Mouse (Mus musculus) left cerebral cortex, postnatal 14 days (tissue): ENCODE data around the gene Serhl. TPM values are rescaled to one million over a fixed set of nuclear protein-coding genes. Genes with fewer than 3 reads are reported as not detected.
A peak's percentile ranks its signal among the peaks of the same experiment; 100 is the strongest.
"Not testable (repeated sequence)": the region's sequence is repeated elsewhere in the genome, so short reads cannot be mapped to it uniquely, and the experiment has no call there.

Experiments used
- DNase-seq, 2 experiments: peaks; one replicate each; pipeline ENCODE4 v3.0.0; 2021 to 2022; ENCODE audit warnings: low spot score in 2 of 2, mixed read lengths in 1 of 2
- intact Hi-C: fragments of 180-260 bp; cut with DNase I; formaldehyde crosslinking; loops from one replicate; pipeline ENCODE4 v1.15.1; 2025
- total RNA-seq, 2 experiments: library from RNA; stranded (reverse); gene quantifications; 2 replicates each; pipeline ENCODE4 v1.2.3; 2021

Gene Serhl
- total RNA-seq, 2 experiments from 2014 or later, result 8.9 to 9.9 TPM

- peak; percentile 68 to 72 for DNase-seq
- intact Hi-C loops, result no loop called here
These were observed 29.1 kb downstream of the Serhl start for GRCm38 (mm10) chr15:83118360-83118759.

- peak; percentile 73 to 74 for DNase-seq
- intact Hi-C loops, result loop anchor here (5.0 kb wide), 1 partner anchor 315 kb away; no protein-coding TSS in a partner anchor
These were observed 32.6 kb downstream of the Serhl start for GRCm38 (mm10) chr15:83121709-83122565.

DNA sequence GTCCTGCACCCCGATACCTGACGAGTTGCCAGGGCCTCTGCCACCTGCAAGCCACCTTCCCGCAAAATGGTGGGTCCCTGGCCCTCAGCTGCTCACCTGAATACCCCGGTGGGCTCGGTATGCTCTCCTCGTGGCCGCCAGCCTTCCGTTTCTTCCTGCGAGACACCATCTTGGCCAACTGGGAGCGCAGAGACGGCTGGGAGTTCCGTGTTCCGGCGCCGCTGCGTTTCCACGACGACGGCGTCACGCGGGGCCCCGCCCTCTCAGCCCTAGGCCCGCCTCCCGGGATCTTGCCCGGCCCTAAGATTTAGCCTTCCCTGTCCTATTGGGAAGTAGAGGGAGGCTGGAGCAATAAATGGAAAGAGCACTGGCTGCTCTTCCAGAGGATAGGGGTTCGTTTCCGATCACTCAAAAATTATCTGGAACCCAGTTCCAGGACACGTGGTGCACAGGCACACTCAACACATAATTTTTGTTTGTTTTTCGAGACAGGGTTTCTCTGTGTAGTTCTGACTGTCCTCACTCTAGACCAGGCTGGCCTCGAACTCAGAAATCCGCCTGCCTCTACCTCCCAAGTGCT, 33.4 kb downstream of the Serhl start, which contains the start of gene Rrp7a:
Rrp7a (minus strand) TSS at position 236 of the 580 bp plus-strand sequence.
- peak; percentile 92 to 94 for DNase-seq
- intact Hi-C loops, result loop anchor here (5.0 kb wide), 1 partner anchor 315 kb away; no protein-coding TSS in a partner anchor

- intact Hi-C loops, result loop anchor here (5.0 kb wide), 1 partner anchor 317 kb away; no protein-coding TSS in a partner anchor
- no peak for DNase-seq
These were observed 35.3 kb downstream of the Serhl start for GRCm38 (mm10) chr15:83124625-83125024.

DNA sequence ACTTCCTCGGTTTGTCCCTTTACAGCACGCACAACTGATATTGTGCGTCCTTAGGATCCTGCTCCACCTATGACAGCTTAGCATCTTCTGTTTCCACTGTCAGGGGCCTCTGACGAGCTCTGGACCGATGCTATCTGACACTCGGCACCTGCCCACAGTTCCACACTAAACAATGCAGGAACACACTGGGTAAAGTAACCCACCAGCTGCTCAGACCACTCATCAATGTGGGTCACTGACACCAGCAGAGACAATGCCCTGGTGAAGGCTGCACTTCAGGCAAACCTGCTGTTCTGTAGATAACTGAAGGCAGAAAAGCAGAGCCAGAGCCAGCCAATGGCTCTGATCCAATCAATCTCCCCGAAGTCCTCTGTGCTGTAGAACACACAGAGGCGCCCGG, 37.3 kb downstream of the Serhl start:
- no peak for DNase-seq
- intact Hi-C loops, result no loop called here

DNA sequence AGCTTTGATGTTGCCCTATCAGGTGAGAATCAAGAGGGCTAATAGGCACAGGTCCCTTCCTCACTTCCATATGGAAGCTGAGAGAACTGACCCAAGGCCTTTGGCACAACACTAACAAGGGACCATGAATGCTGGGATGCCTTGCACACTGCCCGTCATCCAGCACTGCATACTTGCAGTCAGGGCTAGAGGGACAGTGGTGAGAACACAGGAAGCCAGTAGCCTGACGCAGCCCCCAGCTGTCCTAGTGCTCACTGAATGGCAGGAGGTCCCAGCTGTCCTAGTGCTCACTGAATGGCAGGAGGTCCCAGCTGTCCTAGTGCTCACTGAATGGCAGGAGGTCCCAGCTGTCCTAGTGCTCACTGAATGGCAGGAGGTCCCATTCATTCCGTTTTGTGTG, 37.7 kb downstream of the Serhl start:
- DNase-seq, intact Hi-C loops: not testable (repeated sequence)

GRCm38 (mm10) chr15:83129530-83130231, 40.4 kb downstream of the Serhl start:
- intact Hi-C loops, result no loop called here
- DNase-seq, result no peak

DNA sequence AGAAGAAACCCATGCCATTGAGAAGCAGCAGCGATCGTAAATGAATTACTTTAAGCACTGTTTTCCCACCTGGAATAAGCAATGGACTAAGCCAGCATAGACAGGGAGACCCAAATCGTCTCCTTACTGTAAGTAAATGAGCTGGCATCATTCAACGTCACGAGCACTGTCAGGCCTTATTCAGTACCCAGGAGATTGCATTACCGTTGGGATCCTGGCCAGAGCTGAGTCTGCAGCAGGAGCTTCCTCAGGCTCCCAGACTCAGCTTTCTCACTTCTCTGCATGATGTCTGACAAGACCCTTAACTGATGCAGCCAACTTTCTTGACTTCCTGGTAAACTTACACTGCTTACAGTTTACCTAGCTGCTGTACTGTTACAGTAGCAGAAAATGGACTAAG, 45.4 kb downstream of the Serhl start:
- DNase-seq, result no peak
- intact Hi-C loops, result no loop called here

DNA sequence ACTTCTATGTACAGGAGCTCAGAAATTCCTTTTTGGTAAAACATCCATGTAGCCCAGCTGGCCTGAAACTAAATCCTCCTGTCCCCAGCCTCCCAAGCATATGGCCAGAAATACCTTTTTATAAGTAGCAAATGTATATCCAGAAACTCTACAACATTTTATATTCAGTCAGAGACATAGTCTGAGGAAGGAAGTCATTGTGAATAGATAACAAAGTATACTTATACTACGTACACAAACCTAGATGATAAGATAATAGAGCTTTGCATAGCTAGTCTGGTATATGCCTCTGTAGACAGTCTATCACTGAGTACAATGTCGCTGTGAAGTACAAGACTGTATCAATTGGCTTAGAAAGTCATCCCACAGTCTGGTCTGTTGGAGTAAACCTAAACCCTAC, 46.3 kb downstream of the Serhl start:
- intact Hi-C loops, result no loop called here
- no peak for DNase-seq

GRCm38 (mm10) chr15:83142861-83143260, 53.6 kb downstream of the Serhl start:
- intact Hi-C loops, result no loop called here
- DNase-seq, result peak; percentile 44 to 78

- intact Hi-C loops, result no loop called here
- no peak for DNase-seq
These were observed 56.2 kb downstream of the Serhl start for GRCm38 (mm10) chr15:83145541-83145940.

DNA sequence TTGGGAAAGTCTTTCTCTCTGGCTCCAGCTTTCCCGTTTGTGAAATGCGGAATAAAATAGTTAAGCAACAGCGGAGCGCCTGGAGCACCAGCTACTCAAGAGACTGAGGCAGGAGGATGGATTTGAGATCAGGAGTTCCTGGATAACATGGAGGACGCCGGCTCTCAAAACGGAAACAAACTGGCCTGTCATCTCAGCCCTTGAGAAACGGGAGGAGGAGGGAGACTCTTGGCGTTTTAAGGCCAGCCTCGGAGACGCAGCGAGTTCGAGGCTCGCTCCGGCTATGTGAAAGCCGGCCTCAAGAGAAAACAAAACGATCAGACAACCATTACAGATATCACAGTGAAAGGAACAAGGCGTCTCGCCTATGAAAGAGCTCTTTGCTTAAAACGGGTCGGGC, 59.1 kb downstream of the Serhl start:
- intact Hi-C loops, result no loop called here
- DNase-seq, result no peak

DNA sequence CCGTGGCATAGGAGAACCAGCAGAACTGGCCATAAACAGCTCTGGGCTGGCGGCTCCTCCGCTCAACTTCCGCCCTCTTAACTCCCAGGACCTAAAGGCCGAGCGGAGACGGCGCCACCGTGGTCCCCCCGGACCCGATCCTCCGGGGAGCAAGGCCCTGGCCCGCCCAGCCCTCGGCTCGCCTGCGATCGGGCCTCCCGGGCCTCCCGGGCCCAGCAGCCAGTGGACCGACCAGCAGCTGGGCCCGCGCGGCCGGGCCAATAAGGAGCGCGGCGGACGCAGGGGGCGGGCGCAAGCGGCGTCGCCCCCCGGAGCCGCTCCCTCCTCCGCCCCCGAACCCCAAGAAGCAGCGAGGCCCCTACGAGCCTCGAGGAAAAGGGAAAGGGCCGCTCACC, 59.5 kb downstream of the Serhl start:
- intact Hi-C loops, result no loop called here
- no peak for DNase-seq

- DNase-seq, result peak; percentile 98 to 99
- intact Hi-C loops, result loop anchor here (10.0 kb wide), 1 partner anchor 365 kb away; the partner anchor contains the start of gene Ttll1
These were observed 60.1 kb downstream of the Serhl start, which contains the start of gene Poldip3 for GRCm38 (mm10) chr15:83149196-83150072. Gene Poldip3 (minus strand): TSS chr15:83149384.

GRCm38 (mm10) chr15:83150073-83150442, 60.8 kb downstream of the Serhl start:
- intact Hi-C loops, result loop anchor here (10.0 kb wide), 1 partner anchor 365 kb away; the partner anchor contains the start of gene Ttll1
- no peak for DNase-seq

DNA sequence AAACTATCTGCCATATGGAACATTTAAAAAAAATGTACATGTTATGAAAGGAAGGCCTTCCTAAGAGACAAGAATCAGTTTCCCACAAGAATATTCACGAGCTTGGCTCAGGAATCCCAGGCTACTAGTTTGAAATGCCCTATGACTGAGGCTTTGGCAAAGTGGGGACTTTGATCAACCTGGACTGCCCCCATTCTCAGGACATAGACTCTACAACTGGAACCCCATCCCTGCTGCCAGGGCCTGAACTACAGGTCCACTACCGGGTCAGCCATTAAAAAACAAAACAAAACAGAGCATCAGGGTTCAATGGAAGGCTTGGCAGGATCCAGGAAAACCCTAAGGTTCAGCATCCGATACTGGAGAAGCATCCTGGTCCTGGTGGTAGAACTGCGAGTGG, 61.4 kb downstream of the Serhl start:
- intact Hi-C loops, result loop anchor here (10.0 kb wide), 1 partner anchor 364 kb away; the partner anchor contains the start of gene Ttll1
- no peak for DNase-seq

DNA sequence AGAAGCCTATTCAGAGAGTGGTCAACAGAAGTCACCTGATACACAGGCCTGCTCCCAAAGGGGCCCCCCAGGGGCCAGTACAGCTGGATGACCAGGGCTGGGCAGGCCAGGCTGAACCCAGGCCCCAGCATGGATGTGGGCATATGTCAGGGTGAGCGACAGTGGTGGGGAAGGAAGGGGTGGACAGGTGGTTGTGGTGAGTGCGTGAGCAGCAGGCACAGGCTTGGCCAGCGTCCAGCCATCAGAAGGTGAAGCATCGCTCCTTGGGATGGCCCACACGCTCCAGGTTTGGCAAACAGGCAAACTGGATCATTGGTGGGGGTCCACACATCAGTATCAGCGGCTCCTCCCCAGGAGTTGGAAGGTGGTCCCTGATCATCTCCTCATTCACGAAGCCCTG, 65.0 kb downstream of the Serhl start:
- intact Hi-C loops, result loop anchor here (10.0 kb wide), 1 partner anchor 360 kb away; the partner anchor contains the start of gene Ttll1
- DNase-seq, result no peak

GRCm38 (mm10) chr15:83155672-83156419, 66.5 kb downstream of the Serhl start:
- intact Hi-C loops, result loop anchor here (5.0 to 10.0 kb wide), 2 partner anchors 51 to 359 kb away; partner anchors contain the start of gene Ttll1

More at GRCm38 (mm10) chr15:83155672-83156419, 66.5 kb downstream of the Serhl start:
- no peak for DNase-seq
